Comparison of ENCODE assay signal across 7 mouse cellular contexts in the genomic region with DNA sequence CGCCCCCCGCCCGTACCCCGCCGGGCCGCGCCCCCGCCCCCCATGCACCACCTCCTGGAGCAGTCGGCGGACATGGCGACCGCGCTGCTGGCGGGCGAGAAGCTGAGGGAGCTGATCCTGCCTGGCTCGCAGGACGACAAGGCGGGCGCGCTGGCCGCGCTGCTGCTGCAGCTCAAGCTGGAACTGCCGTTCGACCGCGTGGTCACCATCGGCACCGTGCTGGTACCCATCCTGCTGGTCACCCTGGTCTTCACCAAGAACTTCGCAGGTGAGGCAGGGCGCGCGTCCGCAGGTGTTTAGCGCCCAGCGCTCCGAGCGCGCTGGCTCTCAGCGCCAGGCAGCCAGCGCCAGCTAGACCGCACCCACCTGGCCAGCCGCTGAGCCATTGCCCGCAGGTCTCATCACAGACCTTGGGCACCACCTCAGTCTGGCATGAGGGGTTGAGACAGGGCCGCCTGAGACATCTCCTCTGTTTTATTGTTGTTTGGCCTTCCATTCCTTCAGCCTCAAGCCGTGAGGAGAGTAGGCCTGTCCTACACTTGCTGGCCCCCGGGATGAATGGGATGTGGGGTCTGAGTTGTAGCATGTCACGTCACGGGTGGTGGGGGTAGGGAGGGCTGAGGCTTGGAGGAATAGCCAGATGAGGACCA. TPM values are rescaled to one million over a fixed set of nuclear protein-coding genes. Genes with fewer than 3 reads are reported as not detected.
DNase-seq lines count a peak whose midpoint lies in the region; ATAC-seq and TF ChIP-seq lines count a peak whose summit lies in the region.

No protein-coding gene starts in this region.

- TF ChIP-seq POLR2A in lung, adult 2 months (IDR thresholded peaks at IDR 0.05; ENCODE audit: borderline replicate concordance, extremely low read depth, low read depth, low read length): no peak
- no peak for TF ChIP-seq POLR2A in brain, embryonic 14.5 days (IDR thresholded peaks at IDR 0.05; ENCODE audit: borderline replicate concordance, extremely low read depth, insufficient read depth, insufficient read length, poor library complexity, severe bottlenecking)

- peak; percentile 35; the same call in 1 of the 2 replicates for ATAC-seq in embryonic facial prominence, embryonic 11.5 days (replicated peaks; ENCODE audit: insufficient number of reproducible peaks, low FRiP score, low TSS enrichment, low read depth)
- peak; percentile 45 for ATAC-seq in hindbrain, embryonic 15.5 days (ENCODE audit: low FRiP score, low read depth)
- peak; percentile 74 for ATAC-seq in midbrain, embryonic 11.5 days (ENCODE audit: low FRiP score)

- no peak overlapping the region for H3K27ac ChIP-seq in embryonic facial prominence, embryonic 11.5 days (replicated peaks; ENCODE audit: low read depth, low read length)
- H3K27ac ChIP-seq in hindbrain, embryonic 15.5 days (replicated peaks): peak overlapping the region; percentile 81
- H3K27ac ChIP-seq in midbrain, embryonic 11.5 days (ENCODE audit: low read depth, low read length): no peak overlapping the region

- H3K4me3 ChIP-seq in lung, adult 2 months (replicated peaks; ENCODE audit: extremely low read depth, low read depth, low read length): peak overlapping the region; percentile 54
- H3K4me3 ChIP-seq in embryonic facial prominence, embryonic 11.5 days (ENCODE audit: low read depth, low read length): peak overlapping the region; percentile 63
- peak overlapping the region; percentile 60 for H3K4me3 ChIP-seq in hindbrain, embryonic 15.5 days
- H3K4me3 ChIP-seq in midbrain, embryonic 11.5 days (ENCODE audit: low read depth, low read length): peak overlapping the region; percentile 81

- no peaks in the 10 kb centered on the region for H3K36me3 ChIP-seq in embryonic facial prominence, embryonic 11.5 days (replicated peaks; ENCODE audit: control insufficient read depth, insufficient read depth, low read depth, low read length)
- H3K36me3 ChIP-seq in hindbrain, embryonic 15.5 days: no peaks in the 10 kb centered on the region
- H3K36me3 ChIP-seq in midbrain, embryonic 11.5 days (ENCODE audit: control insufficient read depth, insufficient read depth, low read length): no peaks in the 10 kb centered on the region

- WGBS in lung, adult 2 months: 2% methylated on average over 39 of the region's 48 CpGs
- WGBS in embryonic facial prominence, embryonic 11.5 days: 2% methylated on average over 40 of the region's 48 CpGs
- WGBS in hindbrain, embryonic 15.5 days: 2% methylated on average over 45 of the region's 48 CpGs
- 2% methylated on average over 44 of the region's 48 CpGs for WGBS in midbrain, embryonic 11.5 days

- no peak for TF ChIP-seq CTCF in lung, adult 2 months (IDR thresholded peaks at IDR 0.05; ENCODE audit: insufficient read depth, low read length)
- no peak for TF ChIP-seq CTCF in brain, embryonic 14.5 days (IDR thresholded peaks at IDR 0.05; ENCODE audit: borderline replicate concordance, extremely low read depth, insufficient read depth, insufficient read length)

- DNase-seq in lung, adult 2 months: peak; percentile 25
- no peak for DNase-seq in lung, postnatal 36 days
- DNase-seq in brain, embryonic 14.5 days (ENCODE audit: low read depth): peak; percentile 64
- DNase-seq in embryonic facial prominence, embryonic 11.5 days (ENCODE audit: low spot score): peak; percentile 52
- DNase-seq in midbrain, embryonic 11.5 days (ENCODE audit: low spot score, missing footprints): peak; percentile 94
- peak; percentile 17 for DNase-seq in yolk sac, embryonic 10.5 days (ENCODE audit: low spot score)

- H3K9ac ChIP-seq in embryonic facial prominence, embryonic 11.5 days (replicated peaks; ENCODE audit: low read length): peak overlapping the region; percentile 61
- peak overlapping the region; percentile 69 for H3K9ac ChIP-seq in hindbrain, embryonic 15.5 days
- peak overlapping the region; percentile 80 for H3K9ac ChIP-seq in midbrain, embryonic 11.5 days (ENCODE audit: low read length)

- H3K4me2 ChIP-seq in embryonic facial prominence, embryonic 11.5 days (ENCODE audit: low read depth, low read length): peak overlapping the region; percentile 89
- H3K4me2 ChIP-seq in hindbrain, embryonic 15.5 days: peak overlapping the region; percentile 71
- peak overlapping the region; percentile 97 for H3K4me2 ChIP-seq in midbrain, embryonic 11.5 days

- peaks cover 2% of the 10 kb centered on the region; the same call in 1 of the 2 replicates for H3K4me1 ChIP-seq in lung, adult 2 months (ENCODE audit: control insufficient read depth, insufficient read depth, low read length)
- no peaks in the 10 kb centered on the region; the same call in 1 of the 2 replicates for H3K4me1 ChIP-seq in embryonic facial prominence, embryonic 11.5 days (ENCODE audit: control insufficient read depth, insufficient read depth, low read length)
- peaks cover 20% of the 10 kb centered on the region for H3K4me1 ChIP-seq in hindbrain, embryonic 15.5 days (replicated peaks)
- no peaks in the 10 kb centered on the region for H3K4me1 ChIP-seq in midbrain, embryonic 11.5 days (ENCODE audit: control insufficient read depth, insufficient read depth, low read length)

- no peaks in the 10 kb centered on the region for H3K9me3 ChIP-seq in embryonic facial prominence, embryonic 11.5 days (replicated peaks; ENCODE audit: control insufficient read depth, low read length)
- H3K9me3 ChIP-seq in hindbrain, embryonic 15.5 days: no peaks in the 10 kb centered on the region
- H3K9me3 ChIP-seq in midbrain, embryonic 11.5 days (ENCODE audit: control insufficient read depth, low read length): no peaks in the 10 kb centered on the region

- H3K27me3 ChIP-seq in embryonic facial prominence, embryonic 11.5 days (ENCODE audit: control insufficient read depth, insufficient read depth, low read length): peaks cover 9% of the 10 kb centered on the region
- H3K27me3 ChIP-seq in hindbrain, embryonic 15.5 days: peaks cover 2% of the 10 kb centered on the region; the same call in 1 of the 2 replicates
- H3K27me3 ChIP-seq in midbrain, embryonic 11.5 days (ENCODE audit: control insufficient read depth, insufficient read depth, low read length): peaks cover 24% of the 10 kb centered on the region

RNA-seq across cellular contexts. Expression of gene Panx2, which starts 0.6 kb away (rescaled TPM):
- 0.28 and 0.36 TPM in 2 replicates for polyA plus RNA-seq in lung, adult 2 months (2012; rRNA removed)
- 14.7 and 24.0 TPM in 2 replicates for polyA plus RNA-seq in brain, embryonic 14.5 days (2012; rRNA removed)
- 0.24 and 0.28 TPM in 2 replicates for polyA plus RNA-seq in embryonic facial prominence, embryonic 11.5 days (2014; fragmentation: Nextera tagmentation; extraction: Ambion mirVana)
- 7.9 and 9.2 TPM in 2 replicates for polyA plus RNA-seq in hindbrain, embryonic 15.5 days (2015; fragmentation: Nextera tagmentation; extraction: Ambion mirVana)
- 0.87 and 0.89 TPM in 2 replicates for polyA plus RNA-seq in midbrain, embryonic 11.5 days (2014; fragmentation: Nextera tagmentation; extraction: Ambion mirVana)

RNA-seq across cellular contexts. Expression of gene Trabd, which starts 14.8 kb away (rescaled TPM):
- polyA plus RNA-seq in lung, adult 2 months (2012; rRNA removed): 49.3 and 64.3 TPM in 2 replicates
- polyA plus RNA-seq in brain, embryonic 14.5 days (2012; rRNA removed): 36.0 and 40.8 TPM in 2 replicates
- 38.0 and 43.6 TPM in 2 replicates for polyA plus RNA-seq in embryonic facial prominence, embryonic 11.5 days (2014; fragmentation: Nextera tagmentation; extraction: Ambion mirVana)
- 37.9 and 41.7 TPM in 2 replicates for polyA plus RNA-seq in hindbrain, embryonic 15.5 days (2015; fragmentation: Nextera tagmentation; extraction: Ambion mirVana)
- polyA plus RNA-seq in midbrain, embryonic 11.5 days (2014; fragmentation: Nextera tagmentation; extraction: Ambion mirVana): 40.2 and 43.2 TPM in 2 replicates

RNA-seq across cellular contexts. Expression of gene Selenoo, which starts 28.7 kb away (rescaled TPM):
- polyA plus RNA-seq in lung, adult 2 months (2012; rRNA removed): 37.1 and 42.8 TPM in 2 replicates
- polyA plus RNA-seq in brain, embryonic 14.5 days (2012; rRNA removed): 37.9 and 50.7 TPM in 2 replicates
- polyA plus RNA-seq in embryonic facial prominence, embryonic 11.5 days (2014; fragmentation: Nextera tagmentation; extraction: Ambion mirVana): 17.2 and 17.7 TPM in 2 replicates
- 20.1 and 21.3 TPM in 2 replicates for polyA plus RNA-seq in hindbrain, embryonic 15.5 days (2015; fragmentation: Nextera tagmentation; extraction: Ambion mirVana)
- 20.2 and 22.3 TPM in 2 replicates for polyA plus RNA-seq in midbrain, embryonic 11.5 days (2014; fragmentation: Nextera tagmentation; extraction: Ambion mirVana)
